Mouse (Mus musculus) left cerebral cortex, adult 9 months (tissue): ENCODE results near the gene Hoxa13.
A peak's percentile ranks its signal among the peaks of the same experiment; 100 is the strongest.

ENCODE experiments used
- DNase-seq, 2 experiments: peaks; one replicate each; pipeline ENCODE4 v3.0.0; 2022; ENCODE audit warnings: low spot score in 2 of 2

Gene Hoxa13

GRCm38 (mm10) chr6:52260654-52261575 is at the start of gene Hoxa13:
Gene Hoxa13, minus strand, starts transcription at chr6:52260880.
- no peak for DNase-seq

- no peak for DNase-seq
Measured at GRCm38 (mm10) chr6:52310366-52310765, 49.7 kb upstream of the Hoxa13 start.

DNA sequence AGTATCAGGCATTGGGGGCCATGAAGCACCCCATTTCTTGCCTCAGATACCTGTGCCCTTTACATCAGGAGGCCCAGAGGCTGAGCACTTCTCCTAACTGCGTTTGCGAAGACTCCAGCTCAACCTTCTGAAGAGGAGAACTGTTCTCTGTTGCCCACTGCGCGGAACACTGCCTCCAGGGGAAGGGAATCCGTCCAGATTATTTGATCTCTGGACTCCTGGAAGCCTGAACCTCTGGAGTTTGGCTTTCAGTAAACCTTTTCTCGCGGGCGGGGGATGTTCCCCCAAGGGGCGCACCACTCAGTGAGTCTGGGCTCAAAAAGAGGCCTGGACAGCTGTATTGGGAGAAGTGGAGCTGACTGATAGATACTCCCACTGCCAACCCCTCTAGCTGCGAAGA is 49.1 kb upstream of the Hoxa13 start:
- DNase-seq, result no peak

GRCm38 (mm10) chr6:52305877-52306389 is 45.3 kb upstream of the Hoxa13 start:
- peak in 1 of 2 experiments; percentile 55 for DNase-seq

- DNase-seq, result no peak
Measured at GRCm38 (mm10) chr6:52303426-52303825, 42.7 kb upstream of the Hoxa13 start.

GRCm38 (mm10) chr6:52300806-52301205 is 40.1 kb upstream of the Hoxa13 start:
- no peak for DNase-seq

- no peak for DNase-seq
Measured at GRCm38 (mm10) chr6:52298511-52298910, 37.8 kb upstream of the Hoxa13 start.

- DNase-seq, result no peak
Measured at GRCm38 (mm10) chr6:52294616-52295015, 33.9 kb upstream of the Hoxa13 start.

DNA sequence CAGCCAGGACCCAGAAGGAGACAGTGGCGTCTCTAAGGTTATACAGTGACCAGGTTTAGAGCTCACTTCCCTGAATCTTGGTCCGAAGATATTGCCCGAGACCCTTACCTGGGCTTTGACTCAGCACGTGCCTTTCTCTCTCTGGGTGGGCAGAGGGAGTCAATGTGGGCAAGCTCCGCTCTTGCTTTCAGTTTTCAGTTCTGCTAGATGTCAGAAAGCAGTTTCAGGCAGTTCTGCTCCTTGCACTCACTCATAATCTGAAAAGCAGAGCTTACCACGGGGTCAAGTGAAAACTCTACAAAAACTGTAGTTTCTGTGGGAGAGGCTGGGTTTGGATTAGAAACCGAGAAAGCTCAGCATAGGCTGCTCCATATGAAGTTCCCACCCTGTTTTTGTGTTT is 31.6 kb upstream of the Hoxa13 start:
- no peak for DNase-seq

GRCm38 (mm10) chr6:52291021-52291860 is 30.6 kb upstream of the Hoxa13 start:
- no peak for DNase-seq

DNA sequence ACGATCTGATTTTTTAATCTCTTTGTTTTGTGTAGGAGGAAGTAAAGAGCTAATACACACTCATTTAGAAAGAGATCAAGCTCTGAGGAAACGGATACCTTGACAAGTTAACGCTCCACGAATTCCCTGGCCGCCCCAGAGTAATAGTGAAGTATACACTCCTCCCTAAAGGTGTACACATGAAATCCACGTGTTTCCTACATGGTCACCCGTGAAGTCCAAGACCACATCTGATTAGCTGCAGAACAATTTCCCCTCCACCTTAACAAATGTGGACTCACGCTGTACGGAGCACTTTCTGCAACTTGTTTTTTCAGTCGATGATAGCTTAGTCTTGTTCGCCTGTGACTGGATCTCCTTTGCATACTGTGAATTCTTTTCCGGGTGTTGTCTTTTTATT is 29.5 kb upstream of the Hoxa13 start:
- DNase-seq, result no peak

DNA sequence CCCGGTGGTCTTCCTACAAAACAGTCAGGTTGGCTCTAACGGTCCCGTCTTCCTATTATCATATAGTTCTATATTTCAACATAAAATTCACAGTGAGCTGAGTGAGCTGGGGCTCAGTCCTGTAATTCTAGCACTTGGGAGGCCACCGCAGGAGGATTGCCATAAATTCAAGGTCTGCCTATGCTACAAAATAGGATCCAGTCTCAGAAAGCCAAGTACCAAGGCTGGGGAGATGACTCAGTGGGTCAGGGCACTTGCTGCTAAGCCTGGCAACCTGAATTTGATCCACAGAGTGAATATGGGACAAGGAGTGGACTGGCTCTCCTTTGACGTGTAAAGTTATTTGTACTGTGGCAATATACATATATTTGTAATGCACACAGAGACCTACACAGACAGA is 23.2 kb upstream of the Hoxa13 start:
- no peak for DNase-seq

GRCm38 (mm10) chr6:52281084-52281483 is 20.4 kb upstream of the Hoxa13 start:
- no peak for DNase-seq

DNA sequence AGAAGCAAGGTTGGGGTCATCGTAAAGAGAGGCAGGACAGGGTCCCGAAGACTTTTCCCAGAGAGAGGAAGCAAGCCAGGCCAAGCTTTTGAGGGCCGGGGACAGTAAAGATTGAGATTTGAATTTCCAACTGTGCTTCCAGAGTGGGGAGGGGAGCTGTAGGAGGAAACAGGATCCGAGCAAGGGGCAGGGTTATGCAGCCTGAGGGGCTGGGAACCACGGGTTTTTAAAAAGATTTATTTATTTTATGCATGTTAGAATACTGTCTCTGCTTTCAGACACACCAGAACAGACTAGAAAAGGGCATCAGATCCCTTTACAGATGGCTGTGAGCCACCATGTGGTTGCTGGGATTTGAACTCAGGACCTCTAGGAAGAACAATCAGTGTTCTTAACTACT is 16.2 kb upstream of the Hoxa13 start:
- no peak for DNase-seq

- no peak for DNase-seq
Measured at GRCm38 (mm10) chr6:52276382-52276781, 15.7 kb upstream of the Hoxa13 start.

- DNase-seq, result no peak
Measured at GRCm38 (mm10) chr6:52275563-52276280, 15.0 kb upstream of the Hoxa13 start.

DNA sequence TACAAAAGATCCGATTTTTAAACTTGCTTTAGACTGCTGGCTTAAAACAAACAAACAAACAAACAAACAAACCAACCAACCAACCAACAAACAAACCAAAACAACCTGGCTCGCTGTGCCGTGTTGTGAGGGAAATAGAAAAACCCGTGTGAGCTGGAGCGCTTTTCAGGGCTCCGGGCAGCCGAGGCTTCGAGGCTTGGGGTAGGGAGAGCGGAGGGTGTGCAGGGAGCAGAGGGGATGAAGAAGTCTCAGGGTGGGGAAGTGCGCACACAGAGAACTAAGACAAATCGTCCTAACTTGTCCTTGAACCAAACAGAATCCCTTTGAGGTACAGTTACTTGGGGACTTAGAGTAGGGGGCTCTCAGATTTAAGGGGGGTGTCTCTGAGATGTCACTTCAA is 13.9 kb upstream of the Hoxa13 start:
- no peak for DNase-seq

DNA sequence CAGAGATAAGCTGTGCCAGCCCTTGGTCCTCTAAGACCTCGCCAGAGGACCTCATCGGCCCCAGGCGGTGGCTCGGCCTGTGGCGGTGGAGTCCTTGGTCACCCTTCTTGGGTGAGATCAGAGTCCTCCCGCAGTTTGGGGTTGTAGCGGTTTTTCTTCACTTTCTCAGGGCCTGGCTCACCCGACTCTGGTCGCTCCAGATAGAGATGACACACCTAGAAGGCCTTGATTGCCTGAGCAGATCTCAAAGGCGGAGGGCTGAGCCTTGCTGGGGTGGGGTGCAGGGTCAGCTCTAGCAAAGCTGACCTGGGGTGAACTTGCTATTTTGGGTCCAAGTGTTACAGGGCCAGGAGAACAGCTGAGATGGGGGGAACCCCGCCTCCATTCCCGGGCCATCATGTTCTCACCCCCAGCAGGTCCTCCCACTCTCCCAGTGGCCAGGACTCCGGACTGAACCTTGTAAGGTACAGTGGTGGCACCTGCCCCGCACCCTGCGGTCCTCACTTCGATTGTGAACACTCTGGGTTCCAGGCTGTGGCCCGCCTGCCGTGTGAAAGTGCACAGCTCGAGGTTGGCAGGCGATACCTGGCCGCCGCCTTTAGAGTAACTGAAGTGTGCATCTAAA is 13.1 kb upstream of the Hoxa13 start:
- no peak for DNase-seq

- no peak for DNase-seq
Measured at GRCm38 (mm10) chr6:52272766-52273655, 12.3 kb upstream of the Hoxa13 start.
